Mouse (Mus musculus) neutrophil, adult 65 days (primary cell): ENCODE data around the gene Tex13a. TPM values are rescaled to one million over a fixed set of nuclear protein-coding genes. Genes with fewer than 3 reads are reported as not detected.

Source experiments
- total RNA-seq: library from RNA; stranded (reverse); gene quantifications from 2 replicates; pipeline ENCODE4 v1.2.4, GENCODE M21; 2023

Gene Tex13a
- not detected in 2 replicates for total RNA-seq

DNA sequence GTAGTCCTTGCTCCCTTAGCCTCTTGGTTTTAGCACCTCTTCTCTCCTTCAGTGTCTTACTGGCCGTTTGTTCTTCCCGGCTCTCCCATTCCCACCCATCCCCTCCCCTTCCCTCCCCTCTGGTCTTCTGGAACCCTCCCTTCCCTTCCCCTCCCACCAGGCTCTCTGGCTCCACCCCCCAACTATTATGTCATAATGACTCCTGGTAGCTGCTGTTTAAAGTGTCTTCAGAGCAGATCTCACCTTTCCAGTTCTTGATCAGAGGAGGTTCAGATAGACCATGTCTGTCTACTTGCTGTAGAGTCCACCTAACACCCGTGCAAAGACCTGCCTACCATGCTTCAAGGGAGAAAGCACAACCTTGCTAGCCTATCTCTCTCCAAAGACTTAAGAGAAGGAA lies at the start of gene Tex13a:
Tex13a (minus strand) TSS at position 101 of the 400 bp plus-strand sequence.

